Mouse (Mus musculus): ENCODE measurements around the gene Orai2.
"Not testable (repeated sequence)": the region's sequence is repeated elsewhere in the genome, so short reads cannot be mapped to it uniquely, and the experiment has no call there.

DNA sequence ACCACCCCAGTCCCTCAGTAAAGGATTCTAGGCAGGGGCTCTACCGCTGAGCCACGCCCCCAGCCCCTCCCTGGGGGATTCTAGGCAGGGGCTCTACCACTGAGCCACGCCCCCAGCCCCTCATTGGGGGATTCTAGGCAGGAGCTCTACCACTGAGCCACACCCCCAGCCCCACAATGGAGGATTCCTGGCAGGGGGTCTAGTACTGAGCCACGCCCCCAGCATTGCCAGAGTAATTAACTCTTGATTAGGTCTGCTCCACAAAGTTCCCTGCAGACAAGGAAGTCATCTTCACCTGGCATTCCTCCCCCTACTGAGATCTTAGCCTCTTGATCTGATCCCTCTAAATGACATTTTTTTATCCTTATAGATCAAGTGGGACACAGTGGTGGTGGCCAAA, 57.0 kb downstream of the Orai2 start:
- not testable (repeated sequence) for TF ChIP-seq CTCF (IDR thresholded peaks at IDR 0.05; ENCODE audit: control insufficient read depth, insufficient read depth, insufficient read length); FOSL1 (IDR thresholded peaks at IDR 0.05; ENCODE audit: insufficient read depth, low read length, poor library complexity, severe bottlenecking); MAX (IDR thresholded peaks at IDR 0.05); MYOG (IDR thresholded peaks at IDR 0.05; ENCODE audit: control insufficient read depth, extremely low read depth, insufficient read length); USF1 (IDR thresholded peaks at IDR 0.05; ENCODE audit: low read depth); CEBPB (IDR thresholded peaks at IDR 0.05; ENCODE audit: low read depth); MYOD1 (IDR thresholded peaks at IDR 0.05; ENCODE audit: control insufficient read depth, insufficient read length, low read depth)

Data from C2C12 (cell line).